Mouse (Mus musculus) MEL (cell line): ENCODE measurements around the gene Rock2. TPM values are rescaled to one million over a fixed set of nuclear protein-coding genes. Genes with fewer than 3 reads are reported as not detected.

Experiments used
- DNase-seq: peaks from one replicate; pipeline ENCODE4 v3.0.0; 2011; ENCODE audit warnings: low read depth, low spot score
- H3K27ac ChIP-seq: 2 replicates; pipeline ENCODE4 v1.5.1; 2012; ENCODE audit warnings: low read depth, mild to moderate bottlenecking, control low read depth, low read length, moderate library complexity; ENCODE audit not compliant: control insufficient read depth
- H3K27me3 ChIP-seq, 2 experiments: fragments of 150-350 bp in 1 of 2; sonication (generic) in 1 of 2; 2 replicates each; pipeline ENCODE4 v1.6.1; 2012; ENCODE audit warnings: low read length in 2 of 2, mild to moderate bottlenecking in 2 of 2, improper control_type of control experiment in 1 of 2, moderate library complexity in 1 of 2; ENCODE audit not compliant: insufficient read depth in 2 of 2, control insufficient read depth in 1 of 2
- H3K36me3 ChIP-seq, 2 experiments: 2 replicates each; pipeline ENCODE4 v1.6.1; 2012 to 2014; ENCODE audit warnings: low read length in 2 of 2, improper control_type of control experiment in 1 of 2, inconsistent platforms in 1 of 2, mild to moderate bottlenecking in 1 of 2; ENCODE audit not compliant: insufficient read depth in 2 of 2, control insufficient read depth in 1 of 2
- H3K4me1 ChIP-seq, 2 experiments: fragments of 150-350 bp in 1 of 2; sonication (generic) in 1 of 2; 2 replicates each; pipeline ENCODE4 v1.6.1; 2012; ENCODE audit warnings: low read length in 2 of 2, improper control_type of control experiment in 1 of 2, mild to moderate bottlenecking in 1 of 2; ENCODE audit not compliant: insufficient read depth in 2 of 2, control insufficient read depth in 1 of 2
- H3K4me3 ChIP-seq, 2 experiments: fragments of 150-350 bp in 1 of 2; sonication (generic) in 1 of 2; 2 replicates each; pipeline ENCODE4 v1.5.1; 2012; ENCODE audit warnings: low read depth in 2 of 2, low read length in 2 of 2, mild to moderate bottlenecking in 2 of 2, moderate library complexity in 2 of 2, control low read depth in 1 of 2, improper control_type of control experiment in 1 of 2; ENCODE audit not compliant: control insufficient read depth in 1 of 2, insufficient read depth in 1 of 2
- H3K79me2 ChIP-seq: 2 replicates; pipeline ENCODE4 v1.6.1; 2012; ENCODE audit warnings: mild to moderate bottlenecking, low read length, moderate library complexity; ENCODE audit not compliant: control insufficient read depth, poor library complexity, insufficient read depth
- H3K9ac ChIP-seq: 2 replicates; pipeline ENCODE4 v1.6.1; 2012; ENCODE audit warnings: low read depth, mild to moderate bottlenecking, control low read depth, low read length, moderate library complexity; ENCODE audit not compliant: control insufficient read depth, poor library complexity, severe bottlenecking
- H3K9me3 ChIP-seq: fragments of 150-350 bp; sonication (generic); replicated peaks from 2 replicates; pipeline ENCODE4 v1.6.1; 2012; ENCODE audit warnings: mild to moderate bottlenecking, low read length, improper control_type of control experiment, moderate library complexity; ENCODE audit not compliant: insufficient read depth
- BHLHE40 ChIP-seq: IDR thresholded peaks from 2 replicates; pipeline ENCODE4 v1.6.1; 2012; ENCODE audit warnings: low read depth, mild to moderate bottlenecking, inconsistent platforms, low read length, improper control_type of control experiment, borderline replicate concordance
- CTCF ChIP-seq, 3 experiments: IDR thresholded peaks in 2 of 3; conservative IDR thresholded peaks in 1 of 3; 2 replicates each; pipeline ENCODE4 v1.5.1; 2011 to 2012; ENCODE audit warnings: low read length in 3 of 3, low read depth in 2 of 3, mild to moderate bottlenecking in 2 of 3, improper control_type of control experiment in 1 of 3, inconsistent platforms in 1 of 3, mixed read lengths in 1 of 3, moderate library complexity in 1 of 3; ENCODE audit not compliant: control insufficient read depth in 1 of 3, insufficient read depth in 1 of 3, poor library complexity in 1 of 3, severe bottlenecking in 1 of 3
- E2F4 ChIP-seq: IDR thresholded peaks from 2 replicates; pipeline ENCODE4 v1.6.1; 2011; ENCODE audit warnings: low read depth, low read length, improper control_type of control experiment, borderline replicate concordance
- ELF1 ChIP-seq: IDR thresholded peaks from 2 replicates; pipeline ENCODE4 v1.6.1; 2014; ENCODE audit warnings: low read depth, mild to moderate bottlenecking, inconsistent platforms, low read length, improper control_type of control experiment, moderate library complexity
- EP300 ChIP-seq, 2 experiments: IDR thresholded peaks; 2 replicates each; pipeline ENCODE4 v1.6.1; 2011; ENCODE audit warnings: improper control_type of control experiment in 2 of 2, low read length in 2 of 2, low read depth in 1 of 2, mild to moderate bottlenecking in 1 of 2
- GATA1 ChIP-seq: IDR thresholded peaks from 2 replicates; pipeline ENCODE4 v1.6.1; 2011; ENCODE audit warnings: low read depth, low read length, improper control_type of control experiment
- HCFC1 ChIP-seq: IDR thresholded peaks from 2 replicates; pipeline ENCODE4 v1.6.1; 2012; ENCODE audit warnings: low read depth, mild to moderate bottlenecking, inconsistent platforms, low read length, improper control_type of control experiment, moderate library complexity
- JUND ChIP-seq: IDR thresholded peaks from 2 replicates; pipeline ENCODE4 v1.6.1; 2011; ENCODE audit warnings: low read depth, mild to moderate bottlenecking, improper control_type of control experiment, low read length
- MAZ ChIP-seq: IDR thresholded peaks from 2 replicates; pipeline ENCODE4 v1.6.1; 2012; ENCODE audit warnings: low read depth, mild to moderate bottlenecking, inconsistent platforms, low read length, improper control_type of control experiment
- MEF2A ChIP-seq: IDR thresholded peaks from 2 replicates; pipeline ENCODE4 v1.6.1; 2014; ENCODE audit warnings: low read depth, mild to moderate bottlenecking, inconsistent platforms, low read length, improper control_type of control experiment; ENCODE audit not compliant: poor library complexity, insufficient replicate concordance, severe bottlenecking; ENCODE audit errors: extremely low read depth
- MXI1 ChIP-seq: IDR thresholded peaks from 2 replicates; pipeline ENCODE4 v1.6.1; 2011; ENCODE audit warnings: mild to moderate bottlenecking, low read depth, low read length, improper control_type of control experiment
- MYB ChIP-seq: IDR thresholded peaks from 2 replicates; pipeline ENCODE4 v1.6.1; 2011; ENCODE audit warnings: mild to moderate bottlenecking, low read depth, low read length, improper control_type of control experiment
- MYC ChIP-seq: IDR thresholded peaks from 2 replicates; pipeline ENCODE4 v1.6.1; 2011; ENCODE audit warnings: low read depth, mild to moderate bottlenecking, low read length, improper control_type of control experiment, moderate library complexity
- NELFE ChIP-seq: IDR thresholded peaks from 2 replicates; pipeline ENCODE4 v1.6.1; 2011; ENCODE audit warnings: low read depth, low read length, improper control_type of control experiment
- POLR2A ChIP-seq, 2 experiments: IDR thresholded peaks; 2 replicates each; pipeline ENCODE4 v1.6.1; 2011 to 2012; ENCODE audit warnings: low read length in 2 of 2, mild to moderate bottlenecking in 2 of 2, control low read depth in 1 of 2, improper control_type of control experiment in 1 of 2, low read depth in 1 of 2, moderate library complexity in 1 of 2; ENCODE audit not compliant: control insufficient read depth in 1 of 2, insufficient read depth in 1 of 2, poor library complexity in 1 of 2
- POLR2AphosphoS5 ChIP-seq: IDR thresholded peaks from 2 replicates; pipeline ENCODE4 v1.6.1; 2012; ENCODE audit warnings: low read depth, borderline replicate concordance, mild to moderate bottlenecking, inconsistent platforms, low read length, moderate library complexity, mixed read lengths
- RCOR1 ChIP-seq: IDR thresholded peaks from 2 replicates; pipeline ENCODE4 v1.6.1; 2012; ENCODE audit warnings: low read depth, mild to moderate bottlenecking, inconsistent platforms, low read length, improper control_type of control experiment
- SMC3 ChIP-seq: IDR thresholded peaks from 2 replicates; pipeline ENCODE4 v1.6.1; 2011; ENCODE audit warnings: low read depth, low read length, improper control_type of control experiment
- TAL1 ChIP-seq: IDR thresholded peaks from 2 replicates; pipeline ENCODE4 v1.6.1; 2012; ENCODE audit warnings: mild to moderate bottlenecking, inconsistent platforms, low read length, moderate library complexity, mixed read lengths
- TBP ChIP-seq: IDR thresholded peaks from 2 replicates; pipeline ENCODE4 v1.8.0; 2011; ENCODE audit warnings: low read depth, low read length, improper control_type of control experiment
- TCF12 ChIP-seq: IDR thresholded peaks from 2 replicates; pipeline ENCODE4 v1.6.1; 2014; ENCODE audit warnings: low read depth, mild to moderate bottlenecking, inconsistent platforms, low read length, improper control_type of control experiment, moderate library complexity
- UBTF ChIP-seq: IDR thresholded peaks from 2 replicates; pipeline ENCODE4 v1.6.1; 2012; ENCODE audit warnings: low read depth, mild to moderate bottlenecking, inconsistent platforms, low read length, improper control_type of control experiment, moderate library complexity, borderline replicate concordance; ENCODE audit not compliant: insufficient read depth
- USF1 ChIP-seq: IDR thresholded peaks from 2 replicates; pipeline ENCODE4 v1.6.1; 2014; ENCODE audit warnings: low read depth, mild to moderate bottlenecking, inconsistent platforms, low read length, improper control_type of control experiment, moderate library complexity
- ZC3H11A ChIP-seq: IDR thresholded peaks from 2 replicates; pipeline ENCODE4 v1.6.1; 2012; ENCODE audit warnings: low read depth, mild to moderate bottlenecking, inconsistent platforms, low read length, improper control_type of control experiment
- polyA plus RNA-seq, 2 experiments: library from polyadenylated mRNA; stranded (reverse) in 1 of 2; unstranded in 1 of 2; fragments of >175 nt in 1 of 2; fragments of >200 nt in 1 of 2; gene quantifications; 2 replicates each; pipeline versions ENCODE4 v1.2.1 to v1.2.4; 2012; ENCODE audit warnings: low replicate concordance in 2 of 2, low read depth in 1 of 2; ENCODE audit not compliant: insufficient read length in 2 of 2, insufficient read depth in 1 of 2, missing spikeins in 1 of 2
- total RNA-seq: library from RNA; depleted of rRNA; stranded (reverse); fragments of 300-350 nt; gene quantifications from 2 replicates; pipeline ENCODE4 v1.2.3, GENCODE M21; 2012

The Rock2 gene
- total and polyA plus RNA-seq, 3 experiments, result 10.9 to 46.4 (median 14.4) TPM

- peak; percentile 34 to 38; a peak in 2 of 4 replicates for TF ChIP-seq EP300 (IDR thresholded peaks at IDR 0.05; ENCODE audit: low read depth in 1 of 2, low read length in 2 of 2)
- TF ChIP-seq TBP, result no peak
- no peak for TF ChIP-seq MYB
- peak; percentile 72; the same call in 1 of the 2 replicates for TF ChIP-seq RCOR1
- TF ChIP-seq UBTF, result no peak
- no peak for TF ChIP-seq BHLHE40
- TF ChIP-seq GATA1, result peak; percentile 51; the same call in 1 of the 2 replicates
- TF ChIP-seq, all 39 proteins: peak for 3
- Histone ChIP-seq H3K36me3 (peaks cover 0 to 25% of the 10 kb centered on the region in 2 experiments; a peak in 2 of 4 replicates), H3K9me3 (no peaks in the 10 kb centered on the region), H3K4me3 (no peak overlapping the region), H3K79me2 (peaks cover 42% of the 10 kb centered on the region), H3K9ac (no peak overlapping the region), H3K27ac (no peak overlapping the region), H3K4me1 (peaks cover 0 to 8% of the 10 kb centered on the region in 2 experiments; a peak in 2 of 4 replicates), H3K27me3 (no peaks in the 10 kb centered on the region)
- no peak for DNase-seq
These were observed 16.8 kb downstream of the Rock2 start for GRCm38 (mm10) chr12:16911524-16911923.

- no peak overlapping the region for H3K9ac ChIP-seq
- H3K9me3 ChIP-seq, result no peaks in the 10 kb centered on the region
- TF ChIP-seq MEF2A, result peak; percentile 81; the same call in 1 of the 2 replicates
- TF ChIP-seq BHLHE40, result no peak
- TF ChIP-seq MAZ, result no peak
- H3K79me2 ChIP-seq, result peaks cover 46% of the 10 kb centered on the region
- no peaks in the 10 kb centered on the region for H3K27me3 ChIP-seq
- H3K27ac ChIP-seq, result no peak overlapping the region
- H3K4me3 ChIP-seq, result no peak overlapping the region
- no peak for DNase-seq
- peaks cover 0 to 31% of the 10 kb centered on the region in 2 experiments; a peak in 2 of 4 replicates for H3K36me3 ChIP-seq
- peaks cover 0 to 8% of the 10 kb centered on the region in 2 experiments; a peak in 2 of 4 replicates for H3K4me1 ChIP-seq
These were observed 17.9 kb downstream of the Rock2 start for GRCm38 (mm10) chr12:16912600-16912999.

- H3K27ac ChIP-seq, result peak overlapping the region; percentile 85
- no peaks in the 10 kb centered on the region for H3K27me3 ChIP-seq
- peak; percentile 82 for DNase-seq
- no peaks in the 10 kb centered on the region for H3K9me3 ChIP-seq
- H3K4me1 ChIP-seq, result peaks cover 8 to 27% of the 10 kb centered on the region in 2 experiments
- H3K36me3 ChIP-seq, result peaks cover 2 to 57% of the 10 kb centered on the region in 2 experiments; a peak in 3 of 4 replicates
- H3K79me2 ChIP-seq, result peaks cover 34% of the 10 kb centered on the region
- 0 out of 2 replicates have a peak overlapping the region, but pooled peaks have one; percentile 27 for H3K9ac ChIP-seq
- no peak overlapping the region for H3K4me3 ChIP-seq
- TF ChIP-seq ZC3H11A (no peak), MAZ (no peak), NELFE (no peak), MXI1 (peak; percentile 44; the same call in 1 of the 2 replicates), CTCF (IDR thresholded peaks at IDR 0.05 in 2 of 3, conservative IDR thresholded peaks at IDR 0.05 in 1 of 3; ENCODE audit: control insufficient read depth in 1 of 3, insufficient read depth in 1 of 3, low read depth in 2 of 3, low read length in 3 of 3, poor library complexity in 1 of 3, severe bottlenecking in 1 of 3) (no peak), MYC (0 out of 2 replicates have a peak, but pooled peaks have one; percentile 32), USF1 (no peak), HCFC1 (no peak), MEF2A (no peak), TAL1 (peak; percentile 73), ELF1 (no peak), POLR2AphosphoS5 (no peak), POLR2A (IDR thresholded peaks at IDR 0.05; ENCODE audit: control insufficient read depth in 1 of 2, insufficient read depth in 1 of 2, low read depth in 1 of 2, low read length in 2 of 2, poor library complexity in 1 of 2) (no peak), SMC3 (no peak), E2F4 (no peak), TBP (no peak), TCF12 (peak; percentile 88), JUND (peak; percentile 78; the same call in 1 of the 2 replicates)
These were observed 25.6 kb downstream of the Rock2 start for GRCm38 (mm10) chr12:16920186-16920860.
